Mouse (Mus musculus) MEL (cell line): ENCODE measurements around the gene Atg2a. TPM values are rescaled to one million over a fixed set of nuclear protein-coding genes. Genes with fewer than 3 reads are reported as not detected.

ENCODE experiments used
- DNase-seq: peaks from one replicate; pipeline ENCODE4 v3.0.0; 2011; ENCODE audit warnings: low read depth, low spot score
- H3K27ac ChIP-seq: 2 replicates; pipeline ENCODE4 v1.5.1; 2012; ENCODE audit warnings: low read depth, mild to moderate bottlenecking, control low read depth, low read length, moderate library complexity; ENCODE audit not compliant: control insufficient read depth
- H3K27me3 ChIP-seq, 2 experiments: fragments of 150-350 bp in 1 of 2; sonication (generic) in 1 of 2; 2 replicates each; pipeline ENCODE4 v1.6.1; 2012; ENCODE audit warnings: low read length in 2 of 2, mild to moderate bottlenecking in 2 of 2, improper control_type of control experiment in 1 of 2, moderate library complexity in 1 of 2; ENCODE audit not compliant: insufficient read depth in 2 of 2, control insufficient read depth in 1 of 2
- H3K36me3 ChIP-seq, 2 experiments: 2 replicates each; pipeline ENCODE4 v1.6.1; 2012 to 2014; ENCODE audit warnings: low read length in 2 of 2, improper control_type of control experiment in 1 of 2, inconsistent platforms in 1 of 2, mild to moderate bottlenecking in 1 of 2; ENCODE audit not compliant: insufficient read depth in 2 of 2, control insufficient read depth in 1 of 2
- H3K4me1 ChIP-seq, 2 experiments: fragments of 150-350 bp in 1 of 2; sonication (generic) in 1 of 2; 2 replicates each; pipeline ENCODE4 v1.6.1; 2012; ENCODE audit warnings: low read length in 2 of 2, improper control_type of control experiment in 1 of 2, mild to moderate bottlenecking in 1 of 2; ENCODE audit not compliant: insufficient read depth in 2 of 2, control insufficient read depth in 1 of 2
- H3K4me3 ChIP-seq, 2 experiments: fragments of 150-350 bp in 1 of 2; sonication (generic) in 1 of 2; 2 replicates each; pipeline ENCODE4 v1.5.1; 2012; ENCODE audit warnings: low read depth in 2 of 2, low read length in 2 of 2, mild to moderate bottlenecking in 2 of 2, moderate library complexity in 2 of 2, control low read depth in 1 of 2, improper control_type of control experiment in 1 of 2; ENCODE audit not compliant: control insufficient read depth in 1 of 2, insufficient read depth in 1 of 2
- H3K79me2 ChIP-seq: 2 replicates; pipeline ENCODE4 v1.6.1; 2012; ENCODE audit warnings: mild to moderate bottlenecking, low read length, moderate library complexity; ENCODE audit not compliant: control insufficient read depth, poor library complexity, insufficient read depth
- H3K9ac ChIP-seq: 2 replicates; pipeline ENCODE4 v1.6.1; 2012; ENCODE audit warnings: low read depth, mild to moderate bottlenecking, control low read depth, low read length, moderate library complexity; ENCODE audit not compliant: control insufficient read depth, poor library complexity, severe bottlenecking
- H3K9me3 ChIP-seq: fragments of 150-350 bp; sonication (generic); replicated peaks from 2 replicates; pipeline ENCODE4 v1.6.1; 2012; ENCODE audit warnings: mild to moderate bottlenecking, low read length, improper control_type of control experiment, moderate library complexity; ENCODE audit not compliant: insufficient read depth
- CTCF ChIP-seq, 3 experiments: IDR thresholded peaks in 2 of 3; conservative IDR thresholded peaks in 1 of 3; 2 replicates each; pipeline ENCODE4 v1.5.1; 2011 to 2012; ENCODE audit warnings: low read length in 3 of 3, low read depth in 2 of 3, mild to moderate bottlenecking in 2 of 3, improper control_type of control experiment in 1 of 3, inconsistent platforms in 1 of 3, mixed read lengths in 1 of 3, moderate library complexity in 1 of 3; ENCODE audit not compliant: control insufficient read depth in 1 of 3, insufficient read depth in 1 of 3, poor library complexity in 1 of 3, severe bottlenecking in 1 of 3
- E2F4 ChIP-seq: IDR thresholded peaks from 2 replicates; pipeline ENCODE4 v1.6.1; 2011; ENCODE audit warnings: low read depth, low read length, improper control_type of control experiment, borderline replicate concordance
- ELF1 ChIP-seq: IDR thresholded peaks from 2 replicates; pipeline ENCODE4 v1.6.1; 2014; ENCODE audit warnings: low read depth, mild to moderate bottlenecking, inconsistent platforms, low read length, improper control_type of control experiment, moderate library complexity
- EP300 ChIP-seq, 2 experiments: IDR thresholded peaks; 2 replicates each; pipeline ENCODE4 v1.6.1; 2011; ENCODE audit warnings: improper control_type of control experiment in 2 of 2, low read length in 2 of 2, low read depth in 1 of 2, mild to moderate bottlenecking in 1 of 2
- ETS1 ChIP-seq: IDR thresholded peaks from 2 replicates; pipeline ENCODE4 v1.6.1; 2012; ENCODE audit warnings: low read depth, mild to moderate bottlenecking, inconsistent platforms, low read length, improper control_type of control experiment, moderate library complexity
- GABPA ChIP-seq: IDR thresholded peaks from 2 replicates; pipeline ENCODE4 v1.6.1; 2012; ENCODE audit warnings: low read depth, mild to moderate bottlenecking, inconsistent platforms, low read length, improper control_type of control experiment, moderate library complexity
- GATA1 ChIP-seq: IDR thresholded peaks from 2 replicates; pipeline ENCODE4 v1.6.1; 2011; ENCODE audit warnings: low read depth, low read length, improper control_type of control experiment
- HCFC1 ChIP-seq: IDR thresholded peaks from 2 replicates; pipeline ENCODE4 v1.6.1; 2012; ENCODE audit warnings: low read depth, mild to moderate bottlenecking, inconsistent platforms, low read length, improper control_type of control experiment, moderate library complexity
- JUND ChIP-seq: IDR thresholded peaks from 2 replicates; pipeline ENCODE4 v1.6.1; 2011; ENCODE audit warnings: low read depth, mild to moderate bottlenecking, improper control_type of control experiment, low read length
- MAFK ChIP-seq: IDR thresholded peaks from 2 replicates; pipeline ENCODE4 v1.6.1; 2011; ENCODE audit warnings: low read depth, mild to moderate bottlenecking, low read length, improper control_type of control experiment, borderline replicate concordance
- MAX ChIP-seq: IDR thresholded peaks from 2 replicates; pipeline ENCODE4 v1.6.1; 2011; ENCODE audit warnings: low read length, improper control_type of control experiment
- MAZ ChIP-seq: IDR thresholded peaks from 2 replicates; pipeline ENCODE4 v1.6.1; 2012; ENCODE audit warnings: low read depth, mild to moderate bottlenecking, inconsistent platforms, low read length, improper control_type of control experiment
- MEF2A ChIP-seq: IDR thresholded peaks from 2 replicates; pipeline ENCODE4 v1.6.1; 2014; ENCODE audit warnings: low read depth, mild to moderate bottlenecking, inconsistent platforms, low read length, improper control_type of control experiment; ENCODE audit not compliant: poor library complexity, insufficient replicate concordance, severe bottlenecking; ENCODE audit errors: extremely low read depth
- MXI1 ChIP-seq: IDR thresholded peaks from 2 replicates; pipeline ENCODE4 v1.6.1; 2011; ENCODE audit warnings: mild to moderate bottlenecking, low read depth, low read length, improper control_type of control experiment
- MYC ChIP-seq: IDR thresholded peaks from 2 replicates; pipeline ENCODE4 v1.6.1; 2011; ENCODE audit warnings: low read depth, mild to moderate bottlenecking, low read length, improper control_type of control experiment, moderate library complexity
- NELFE ChIP-seq: IDR thresholded peaks from 2 replicates; pipeline ENCODE4 v1.6.1; 2011; ENCODE audit warnings: low read depth, low read length, improper control_type of control experiment
- POLR2A ChIP-seq, 2 experiments: IDR thresholded peaks; 2 replicates each; pipeline ENCODE4 v1.6.1; 2011 to 2012; ENCODE audit warnings: low read length in 2 of 2, mild to moderate bottlenecking in 2 of 2, control low read depth in 1 of 2, improper control_type of control experiment in 1 of 2, low read depth in 1 of 2, moderate library complexity in 1 of 2; ENCODE audit not compliant: control insufficient read depth in 1 of 2, insufficient read depth in 1 of 2, poor library complexity in 1 of 2
- POLR2AphosphoS5 ChIP-seq: IDR thresholded peaks from 2 replicates; pipeline ENCODE4 v1.6.1; 2012; ENCODE audit warnings: low read depth, borderline replicate concordance, mild to moderate bottlenecking, inconsistent platforms, low read length, moderate library complexity, mixed read lengths
- RAD21 ChIP-seq: IDR thresholded peaks from 2 replicates; pipeline ENCODE4 v1.6.1; 2011; ENCODE audit warnings: mild to moderate bottlenecking, low read depth, low read length, improper control_type of control experiment
- RCOR1 ChIP-seq: IDR thresholded peaks from 2 replicates; pipeline ENCODE4 v1.6.1; 2012; ENCODE audit warnings: low read depth, mild to moderate bottlenecking, inconsistent platforms, low read length, improper control_type of control experiment
- SMC3 ChIP-seq: IDR thresholded peaks from 2 replicates; pipeline ENCODE4 v1.6.1; 2011; ENCODE audit warnings: low read depth, low read length, improper control_type of control experiment
- USF2 ChIP-seq, 2 experiments: IDR thresholded peaks; 2 replicates each; pipeline ENCODE4 v1.6.1; 2011 to 2012; ENCODE audit warnings: improper control_type of control experiment in 2 of 2, low read length in 2 of 2, borderline replicate concordance in 1 of 2, inconsistent platforms in 1 of 2, low read depth in 1 of 2, mild to moderate bottlenecking in 1 of 2; ENCODE audit not compliant: insufficient read depth in 1 of 2
- ZC3H11A ChIP-seq: IDR thresholded peaks from 2 replicates; pipeline ENCODE4 v1.6.1; 2012; ENCODE audit warnings: low read depth, mild to moderate bottlenecking, inconsistent platforms, low read length, improper control_type of control experiment
- ZNF384 ChIP-seq: IDR thresholded peaks from 2 replicates; pipeline ENCODE4 v1.6.1; 2012; ENCODE audit warnings: low read depth, mild to moderate bottlenecking, inconsistent platforms, low read length, improper control_type of control experiment
- polyA plus RNA-seq, 2 experiments: library from polyadenylated mRNA; stranded (reverse) in 1 of 2; unstranded in 1 of 2; fragments of >175 nt in 1 of 2; fragments of >200 nt in 1 of 2; gene quantifications; 2 replicates each; pipeline versions ENCODE4 v1.2.1 to v1.2.4; 2012; ENCODE audit warnings: low replicate concordance in 2 of 2, low read depth in 1 of 2; ENCODE audit not compliant: insufficient read length in 2 of 2, insufficient read depth in 1 of 2, missing spikeins in 1 of 2
- total RNA-seq: library from RNA; depleted of rRNA; stranded (reverse); fragments of 300-350 nt; gene quantifications from 2 replicates; pipeline ENCODE4 v1.2.3, GENCODE M21; 2012

Gene Atg2a
- total and polyA plus RNA-seq, 3 experiments = 7.9 to 21.7 TPM; not detected in 1

GRCm38 (mm10) chr19:6264945-6265344 is 23.5 kb downstream of the Atg2a start:
- Histone ChIP-seq H3K27ac (no peak overlapping the region), H3K4me3 (no peak overlapping the region), H3K4me1 (no peaks in the 10 kb centered on the region; a peak in 1 of 4 replicates), H3K9me3 (no peaks in the 10 kb centered on the region), H3K79me2 (no peaks in the 10 kb centered on the region), H3K27me3 (no peaks in the 10 kb centered on the region), H3K36me3 (peaks cover 0 to 2% of the 10 kb centered on the region in 2 experiments; a peak in 2 of 4 replicates), H3K9ac (no peak overlapping the region)
- DNase-seq = no peak
- TF ChIP-seq MAX (no peak), RCOR1 (no peak), USF2 (IDR thresholded peaks at IDR 0.05; ENCODE audit: borderline replicate concordance in 1 of 2, insufficient read depth in 1 of 2, low read depth in 1 of 2, low read length in 2 of 2) (no peak), POLR2AphosphoS5 (no peak), POLR2A (IDR thresholded peaks at IDR 0.05; ENCODE audit: control insufficient read depth in 1 of 2, insufficient read depth in 1 of 2, low read depth in 1 of 2, low read length in 2 of 2, poor library complexity in 1 of 2) (no peak), ETS1 (no peak), GATA1 (no peak), MAZ (no peak), MEF2A (no peak), NELFE (no peak), GABPA (no peak), EP300 (IDR thresholded peaks at IDR 0.05; ENCODE audit: low read depth in 1 of 2, low read length in 2 of 2) (no peak), ELF1 (no peak), E2F4 (no peak), HCFC1 (no peak), ZNF384 (no peak), MAFK (no peak), JUND (no peak), MXI1 (no peak), MYC (no peak)

GRCm38 (mm10) chr19:6265727-6266182 is 24.3 kb downstream of the Atg2a start:
- Histone ChIP-seq H3K4me1 (no peaks in the 10 kb centered on the region; a peak in 1 of 4 replicates), H3K4me3 (no peak overlapping the region), H3K9ac (no peak overlapping the region), H3K79me2 (no peaks in the 10 kb centered on the region), H3K9me3 (no peaks in the 10 kb centered on the region), H3K36me3 (no peaks in the 10 kb centered on the region; a peak in 1 of 4 replicates), H3K27me3 (no peaks in the 10 kb centered on the region), H3K27ac (no peak overlapping the region)
- DNase-seq = peak; percentile 24
- peak; percentile 13; the same call in 1 of the 2 replicates for TF ChIP-seq ZC3H11A
- no peak for TF ChIP-seq MEF2A
- peak; percentile 75 for TF ChIP-seq ZNF384
- peak; percentile 38; the same call in 1 of the 2 replicates for TF ChIP-seq SMC3
- peak; percentile 6 for TF ChIP-seq RAD21
- TF ChIP-seq CTCF (IDR thresholded peaks at IDR 0.05 in 2 of 3, conservative IDR thresholded peaks at IDR 0.05 in 1 of 3; ENCODE audit: control insufficient read depth in 1 of 3, insufficient read depth in 1 of 3, low read depth in 2 of 3, low read length in 3 of 3, poor library complexity in 1 of 3, severe bottlenecking in 1 of 3) = peak in 1 of 3 experiments; percentile 35; a peak in 3 of 6 replicates
